Mouse (Mus musculus): ENCODE data around the gene Ttll4. TPM values are rescaled to one million over a fixed set of nuclear protein-coding genes. Genes with fewer than 3 reads are reported as not detected.

The Ttll4 gene
- polyA plus RNA-seq, 1 experiment from 2014 or later = 27.1 TPM

- Histone ChIP-seq H3K4me2 (replicated peaks) (no peak overlapping the region), H3K27ac (no peak overlapping the region), H3K27me3 (0 out of 2 replicates have a peak, but pooled peaks cover 2% of the 10 kb centered on the region), H3K9ac (no peak overlapping the region), H3K4me1 (no peaks in the 10 kb centered on the region), H3K9me3 (replicated peaks) (no peaks in the 10 kb centered on the region), H3K4me3 (no peak overlapping the region), H3K36me3 (no peaks in the 10 kb centered on the region)
- no peak for ATAC-seq (ENCODE audit: low FRiP score)
- 94% methylated on average over 12 of the region's 12 CpGs for WGBS
Measured at GRCm38 (mm10) chr1:74736977-74737376, 75.4 kb downstream of the Ttll4 start.

- Histone ChIP-seq H3K4me3 (no peak overlapping the region), H3K9me3 (replicated peaks) (no peaks in the 10 kb centered on the region), H3K27ac (no peak overlapping the region), H3K36me3 (no peaks in the 10 kb centered on the region), H3K4me2 (replicated peaks) (no peak overlapping the region), H3K9ac (no peak overlapping the region), H3K4me1 (no peaks in the 10 kb centered on the region), H3K27me3 (0 out of 2 replicates have a peak, but pooled peaks cover 2% of the 10 kb centered on the region)
- no peak for ATAC-seq (ENCODE audit: low FRiP score)
- 85% methylated on average over 7 of the region's 7 CpGs for whole genome bisulfite sequencing
Measured at GRCm38 (mm10) chr1:74737500-74737899, 76.0 kb downstream of the Ttll4 start.

- H3K9ac ChIP-seq = no peak overlapping the region
- H3K27me3 ChIP-seq = 0 out of 2 replicates have a peak, but pooled peaks cover 2% of the 10 kb centered on the region
- WGBS = 77% methylated on average over 7 of the region's 7 CpGs
- no peaks in the 10 kb centered on the region for H3K9me3 ChIP-seq (replicated peaks)
- H3K27ac ChIP-seq = no peak overlapping the region
- no peaks in the 10 kb centered on the region for H3K36me3 ChIP-seq
- no peak overlapping the region for H3K4me2 ChIP-seq (replicated peaks)
- no peaks in the 10 kb centered on the region for H3K4me1 ChIP-seq
- ATAC-seq (ENCODE audit: low FRiP score) = no peak
- no peak overlapping the region for H3K4me3 ChIP-seq
Measured at GRCm38 (mm10) chr1:74740846-74741245, 79.3 kb downstream of the Ttll4 start.

GRCm38 (mm10) chr1:74747335-74747734 lies 85.8 kb downstream of the Ttll4 start:
- 75% methylated on average over 5 of the region's 5 CpGs for WGBS
- H3K9ac ChIP-seq = no peak overlapping the region
- no peak for ATAC-seq (ENCODE audit: low FRiP score)

GRCm38 (mm10) chr1:74748643-74749271 lies 87.2 kb downstream of the Ttll4 start, which contains the start of gene Prkag3:
Gene Prkag3 (minus strand): TSS chr1:74749221.
- Histone ChIP-seq H3K4me3 (peak within 1 kb of the TSS; percentile 17; the same call in 1 of the 2 replicates), H3K4me2 (replicated peaks) (peak within 1 kb of the TSS; percentile 40), H3K27me3 (peaks cover 30% of the 10 kb centered on the region), H3K9ac (no peak within 1 kb of the TSS), H3K36me3 (no peaks in the 10 kb centered on the region), H3K27ac (no peak within 1 kb of the TSS), H3K4me1 (peaks cover 2% of the 10 kb centered on the region), H3K9me3 (replicated peaks) (no peaks in the 10 kb centered on the region)
- ATAC-seq (ENCODE audit: low FRiP score) = no peak
- WGBS = 10% methylated on average over 30 of the region's 30 CpGs

More at GRCm38 (mm10) chr1:74747335-74747734, 85.8 kb downstream of the Ttll4 start:
- Histone ChIP-seq H3K27me3 (peaks cover 30% of the 10 kb centered on the region), H3K4me3 (no peak overlapping the region), H3K4me1 (peaks cover 2% of the 10 kb centered on the region), H3K4me2 (replicated peaks) (no peak overlapping the region), H3K36me3 (no peaks in the 10 kb centered on the region), H3K9me3 (replicated peaks) (no peaks in the 10 kb centered on the region), H3K27ac (no peak overlapping the region)

- Histone ChIP-seq H3K9me3 (replicated peaks) (no peaks in the 10 kb centered on the region), H3K4me3 (no peak overlapping the region), H3K4me1 (peaks cover 2% of the 10 kb centered on the region), H3K27ac (no peak overlapping the region), H3K27me3 (peaks cover 30% of the 10 kb centered on the region), H3K9ac (no peak overlapping the region), H3K4me2 (replicated peaks) (no peak overlapping the region), H3K36me3 (no peaks in the 10 kb centered on the region)
- 76% methylated on average over 7 of the region's 7 CpGs for WGBS
- ATAC-seq (ENCODE audit: low FRiP score) = no peak
Measured at GRCm38 (mm10) chr1:74749301-74749700, 87.8 kb downstream of the Ttll4 start.

GRCm38 (mm10) chr1:74750683-74751082 lies 89.1 kb downstream of the Ttll4 start:
- H3K27me3 ChIP-seq = peaks cover 30% of the 10 kb centered on the region
- H3K4me3 ChIP-seq = no peak overlapping the region
- ATAC-seq (ENCODE audit: low FRiP score) = no peak
- no peaks in the 10 kb centered on the region for H3K36me3 ChIP-seq
- no peak overlapping the region for H3K9ac ChIP-seq
- H3K9me3 ChIP-seq (replicated peaks) = no peaks in the 10 kb centered on the region
- H3K27ac ChIP-seq = no peak overlapping the region
- H3K4me2 ChIP-seq (replicated peaks) = no peak overlapping the region
- WGBS = 80% methylated on average over 4 of the region's 4 CpGs
- H3K4me1 ChIP-seq = peaks cover 2% of the 10 kb centered on the region

GRCm38 (mm10) chr1:74752150-74752549 lies 90.6 kb downstream of the Ttll4 start:
- peaks cover 26% of the 10 kb centered on the region for H3K27me3 ChIP-seq
- H3K36me3 ChIP-seq = no peaks in the 10 kb centered on the region
- H3K27ac ChIP-seq = no peak overlapping the region
- no peak overlapping the region for H3K9ac ChIP-seq
- WGBS = 84% methylated on average over 8 of the region's 8 CpGs
- ATAC-seq (ENCODE audit: low FRiP score) = no peak
- no peaks in the 10 kb centered on the region for H3K9me3 ChIP-seq (replicated peaks)
- peaks cover 2% of the 10 kb centered on the region for H3K4me1 ChIP-seq
- H3K4me2 ChIP-seq (replicated peaks) = no peak overlapping the region
- no peak overlapping the region for H3K4me3 ChIP-seq

GRCm38 (mm10) chr1:74752833-74753232 lies 91.3 kb downstream of the Ttll4 start:
- Histone ChIP-seq H3K9me3 (replicated peaks) (no peaks in the 10 kb centered on the region), H3K27ac (no peak overlapping the region), H3K36me3 (no peaks in the 10 kb centered on the region), H3K4me2 (replicated peaks) (no peak overlapping the region), H3K27me3 (peaks cover 20% of the 10 kb centered on the region), H3K9ac (no peak overlapping the region), H3K4me3 (no peak overlapping the region), H3K4me1 (peaks cover 2% of the 10 kb centered on the region)
- no peak for ATAC-seq (ENCODE audit: low FRiP score)
- WGBS = 94% methylated on average over 3 of the region's 3 CpGs

Other genes with a start within 250 kb of the Ttll4 start
- 61.4 and 61.9 TPM in 2 replicates for gene Cnot9, start 155.7 kb upstream of the Ttll4 start, polyA plus RNA-seq (2016; fragmentation: Nextera tagmentation; extraction: Ambion mirVana)
- 1.2 and 1.6 TPM in 2 replicates for gene Plcd4, start 118.9 kb upstream of the Ttll4 start, polyA plus RNA-seq (2016; fragmentation: Nextera tagmentation; extraction: Ambion mirVana)
- 35.3 and 38.5 TPM in 2 replicates for gene Usp37, start 117.5 kb upstream of the Ttll4 start, polyA plus RNA-seq (2016; fragmentation: Nextera tagmentation; extraction: Ambion mirVana)
- gene Zfp142, start 73.5 kb upstream of the Ttll4 start, polyA plus RNA-seq (2016; fragmentation: Nextera tagmentation; extraction: Ambion mirVana) = 10.1 and 12.1 TPM in 2 replicates
- 15.3 and 16.8 TPM in 2 replicates for gene Bcs1l, start 73.5 kb upstream of the Ttll4 start, polyA plus RNA-seq (2016; fragmentation: Nextera tagmentation; extraction: Ambion mirVana)
- 35.2 and 35.8 TPM in 2 replicates for gene Rnf25, start 60.3 kb upstream of the Ttll4 start, polyA plus RNA-seq (2016; fragmentation: Nextera tagmentation; extraction: Ambion mirVana)
- gene Stk36, start 60.3 kb upstream of the Ttll4 start, polyA plus RNA-seq (2016; fragmentation: Nextera tagmentation; extraction: Ambion mirVana) = 21.3 and 34.3 TPM in 2 replicates
- gene Cyp27a1, start 51.8 kb downstream of the Ttll4 start, polyA plus RNA-seq (2016; fragmentation: Nextera tagmentation; extraction: Ambion mirVana) = 3.2 and 4.6 TPM in 2 replicates
- 0.21 and 0.38 TPM in 2 replicates for gene Prkag3, start 87.5 kb downstream of the Ttll4 start, polyA plus RNA-seq (2016; fragmentation: Nextera tagmentation; extraction: Ambion mirVana)
- gene Wnt6, start 110.1 kb downstream of the Ttll4 start, polyA plus RNA-seq (2016; fragmentation: Nextera tagmentation; extraction: Ambion mirVana) = 9.6 and 11.4 TPM in 2 replicates
- gene Wnt10a, start 129.8 kb downstream of the Ttll4 start, polyA plus RNA-seq (2016; fragmentation: Nextera tagmentation; extraction: Ambion mirVana) = 1.2 and 2.3 TPM in 2 replicates
- gene Cdk5r2, start 193.2 kb downstream of the Ttll4 start, polyA plus RNA-seq (2016; fragmentation: Nextera tagmentation; extraction: Ambion mirVana) = 6.9 and 7.5 TPM in 2 replicates
- gene Fev, start 223.7 kb downstream of the Ttll4 start, polyA plus RNA-seq (2016; fragmentation: Nextera tagmentation; extraction: Ambion mirVana) = 7.0 and 7.6 TPM in 2 replicates
- gene Cryba2, start 231.4 kb downstream of the Ttll4 start, polyA plus RNA-seq (2016; fragmentation: Nextera tagmentation; extraction: Ambion mirVana) = 1.6 and 2.8 TPM in 2 replicates

All from hindbrain, embryonic 12.5 days (tissue).